Mouse (Mus musculus): ENCODE data around the gene Mdfi. TPM values are rescaled to one million over a fixed set of nuclear protein-coding genes. Genes with fewer than 3 reads are reported as not detected.

Gene Mdfi
- polyA plus RNA-seq, 1 experiment from 2014 or later = 32.0 TPM

DNA sequence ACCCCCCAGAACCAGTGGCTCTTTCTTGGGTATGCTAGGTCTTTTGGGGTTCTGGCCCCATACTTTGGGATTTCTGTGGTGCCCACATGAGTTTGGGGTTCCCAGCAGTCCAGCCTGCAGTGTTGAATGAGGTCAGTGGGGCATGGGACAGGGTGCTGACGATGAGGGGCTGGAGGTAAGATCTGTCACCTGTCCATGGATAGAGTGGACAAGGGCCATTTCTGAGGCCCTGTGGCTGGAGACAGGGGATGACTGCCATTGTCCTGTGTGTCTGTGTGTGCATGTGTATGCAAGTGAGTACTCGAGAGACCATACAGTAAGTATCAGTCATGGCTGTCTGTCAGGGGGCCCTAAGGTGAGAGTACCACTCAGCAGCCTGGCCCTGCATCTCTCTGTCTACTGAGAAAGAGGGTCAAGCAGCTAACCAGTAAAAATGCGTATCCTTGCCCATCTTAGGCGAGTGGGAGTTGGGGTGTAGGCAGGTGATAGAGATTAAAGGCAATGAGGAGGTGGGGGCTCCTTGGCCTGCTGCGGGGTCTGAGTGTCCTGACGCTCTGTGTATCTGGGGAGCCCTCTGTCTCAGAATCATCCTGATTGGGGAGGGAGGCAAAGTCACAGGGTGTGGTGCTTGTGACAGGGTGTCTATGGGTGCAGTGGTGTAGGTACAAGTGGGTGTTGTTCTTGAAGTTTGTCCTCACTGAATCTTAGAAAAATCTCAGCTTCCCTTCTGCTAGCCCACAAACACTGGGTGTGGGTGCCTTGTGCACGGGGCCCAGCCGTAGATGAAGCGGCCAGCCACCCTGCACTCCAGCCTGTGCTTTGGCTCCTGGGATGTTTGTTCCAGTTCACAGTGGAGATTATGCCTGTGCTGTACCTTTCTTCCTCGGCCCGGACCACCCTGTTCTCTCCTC, 64.8 kb downstream of the Mdfi start:
- H3K9me3 ChIP-seq (ENCODE audit: control insufficient read depth, low read depth, low read length) = peaks cover 6% of the 10 kb centered on the region; the same call in 1 of the 2 replicates
- no peaks in the 10 kb centered on the region for H3K27me3 ChIP-seq (ENCODE audit: control insufficient read depth, insufficient read depth, low read length)
- ATAC-seq (ENCODE audit: insufficient number of reproducible peaks, insufficient read depth, low FRiP score, low read depth) = no peak
- H3K4me3 ChIP-seq (ENCODE audit: low read depth, low read length) = no peak overlapping the region
- H3K9ac ChIP-seq (replicated peaks; ENCODE audit: low read depth, low read length) = no peak overlapping the region
- no peak overlapping the region for H3K27ac ChIP-seq (ENCODE audit: low read length)
- H3K4me1 ChIP-seq (ENCODE audit: control insufficient read depth, insufficient read depth, low read length) = no peaks in the 10 kb centered on the region
- H3K36me3 ChIP-seq (ENCODE audit: control insufficient read depth, insufficient read depth, low read length) = no peaks in the 10 kb centered on the region
- WGBS = 74% methylated on average over 11 of the region's 11 CpGs
- no peak overlapping the region for H3K4me2 ChIP-seq (replicated peaks; ENCODE audit: low read depth, low read length)

GRCm38 (mm10) chr17:47768707-47769276, 65.7 kb downstream of the Mdfi start:
- Histone ChIP-seq H3K9me3 (ENCODE audit: control insufficient read depth, low read depth, low read length) (peaks cover 6% of the 10 kb centered on the region; the same call in 1 of the 2 replicates), H3K9ac (replicated peaks; ENCODE audit: low read depth, low read length) (no peak overlapping the region), H3K27me3 (ENCODE audit: control insufficient read depth, insufficient read depth, low read length) (no peaks in the 10 kb centered on the region), H3K27ac (ENCODE audit: low read length) (no peak overlapping the region), H3K4me3 (ENCODE audit: low read depth, low read length) (no peak overlapping the region), H3K36me3 (ENCODE audit: control insufficient read depth, insufficient read depth, low read length) (no peaks in the 10 kb centered on the region), H3K4me1 (ENCODE audit: control insufficient read depth, insufficient read depth, low read length) (no peaks in the 10 kb centered on the region), H3K4me2 (replicated peaks; ENCODE audit: low read depth, low read length) (no peak overlapping the region)
- no peak for ATAC-seq (ENCODE audit: insufficient number of reproducible peaks, insufficient read depth, low FRiP score, low read depth)
- 52% methylated on average over 12 of the region's 12 CpGs for WGBS

- Histone ChIP-seq H3K4me2 (replicated peaks; ENCODE audit: low read depth, low read length) (no peak overlapping the region), H3K27ac (ENCODE audit: low read length) (no peak overlapping the region), H3K9ac (replicated peaks; ENCODE audit: low read depth, low read length) (no peak overlapping the region), H3K4me1 (ENCODE audit: control insufficient read depth, insufficient read depth, low read length) (peaks cover 9% of the 10 kb centered on the region), H3K4me3 (ENCODE audit: low read depth, low read length) (no peak overlapping the region), H3K36me3 (ENCODE audit: control insufficient read depth, insufficient read depth, low read length) (no peaks in the 10 kb centered on the region), H3K9me3 (ENCODE audit: control insufficient read depth, low read depth, low read length) (peaks cover 6% of the 10 kb centered on the region; the same call in 1 of the 2 replicates), H3K27me3 (ENCODE audit: control insufficient read depth, insufficient read depth, low read length) (no peaks in the 10 kb centered on the region)
- 53% methylated on average over 12 of the region's 17 CpGs for WGBS
- no peak for ATAC-seq (ENCODE audit: insufficient number of reproducible peaks, insufficient read depth, low FRiP score, low read depth)
Measured at GRCm38 (mm10) chr17:47767456-47768141, 66.9 kb downstream of the Mdfi start.

GRCm38 (mm10) chr17:47767081-47767455, 67.4 kb downstream of the Mdfi start:
- Histone ChIP-seq H3K4me3 (ENCODE audit: low read depth, low read length) (no peak overlapping the region), H3K9me3 (ENCODE audit: control insufficient read depth, low read depth, low read length) (peaks cover 3% of the 10 kb centered on the region; the same call in 1 of the 2 replicates), H3K4me2 (replicated peaks; ENCODE audit: low read depth, low read length) (no peak overlapping the region), H3K27ac (ENCODE audit: low read length) (no peak overlapping the region), H3K27me3 (ENCODE audit: control insufficient read depth, insufficient read depth, low read length) (no peaks in the 10 kb centered on the region), H3K4me1 (ENCODE audit: control insufficient read depth, insufficient read depth, low read length) (peaks cover 12% of the 10 kb centered on the region), H3K36me3 (ENCODE audit: control insufficient read depth, insufficient read depth, low read length) (no peaks in the 10 kb centered on the region), H3K9ac (replicated peaks; ENCODE audit: low read depth, low read length) (no peak overlapping the region)
- no peak for ATAC-seq (ENCODE audit: insufficient number of reproducible peaks, insufficient read depth, low FRiP score, low read depth)
- WGBS = 75% methylated on average over 2 of the region's 2 CpGs

DNA sequence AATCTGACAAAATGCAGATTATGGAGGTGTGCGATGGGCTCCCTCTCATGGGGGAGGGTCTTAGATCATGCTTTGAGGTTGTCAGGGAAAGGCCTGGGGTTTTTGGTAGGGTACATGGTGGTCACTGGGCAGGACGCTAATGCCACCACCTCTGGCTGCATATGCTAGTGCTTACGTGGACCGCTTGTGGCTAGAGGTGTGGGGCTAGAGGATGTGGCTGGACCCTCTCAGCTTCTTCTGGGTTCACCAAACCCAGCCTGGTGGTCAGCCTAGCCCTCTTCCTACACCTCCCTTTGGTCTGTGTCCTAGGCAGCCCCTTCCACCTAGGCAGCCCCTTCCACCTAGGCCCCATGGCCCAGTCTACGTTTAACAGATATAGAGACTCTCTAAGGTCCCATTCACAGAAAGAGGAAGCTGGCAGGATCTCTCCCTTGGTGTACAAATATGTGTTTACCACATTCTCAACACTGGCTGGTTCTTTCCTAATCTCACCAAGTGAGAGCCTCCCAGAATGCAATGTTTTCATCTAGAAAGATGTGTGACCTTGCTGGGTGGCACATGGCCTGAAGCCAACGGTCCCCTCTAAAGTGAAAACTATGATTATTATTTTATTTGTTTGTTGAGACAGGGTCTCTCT, 68.0 kb downstream of the Mdfi start:
- no peak overlapping the region for H3K4me3 ChIP-seq (ENCODE audit: low read depth, low read length)
- H3K9ac ChIP-seq (replicated peaks; ENCODE audit: low read depth, low read length) = no peak overlapping the region
- no peaks in the 10 kb centered on the region for H3K9me3 ChIP-seq (ENCODE audit: control insufficient read depth, low read depth, low read length)
- no peak overlapping the region for H3K27ac ChIP-seq (ENCODE audit: low read length)
- 84% methylated on average over 6 of the region's 6 CpGs for WGBS
- no peak for ATAC-seq (ENCODE audit: insufficient number of reproducible peaks, insufficient read depth, low FRiP score, low read depth)
- peaks cover 12% of the 10 kb centered on the region for H3K4me1 ChIP-seq (ENCODE audit: control insufficient read depth, insufficient read depth, low read length)
- no peaks in the 10 kb centered on the region for H3K27me3 ChIP-seq (ENCODE audit: control insufficient read depth, insufficient read depth, low read length)
- no peaks in the 10 kb centered on the region for H3K36me3 ChIP-seq (ENCODE audit: control insufficient read depth, insufficient read depth, low read length)
- H3K4me2 ChIP-seq (replicated peaks; ENCODE audit: low read depth, low read length) = no peak overlapping the region

- WGBS = 60% methylated on average over 4 of the region's 4 CpGs
- no peaks in the 10 kb centered on the region for H3K9me3 ChIP-seq (ENCODE audit: control insufficient read depth, low read depth, low read length)
- ATAC-seq (ENCODE audit: insufficient number of reproducible peaks, insufficient read depth, low FRiP score, low read depth) = no peak
Measured at GRCm38 (mm10) chr17:47765986-47766385, 68.5 kb downstream of the Mdfi start.

More at GRCm38 (mm10) chr17:47765986-47766385, 68.5 kb downstream of the Mdfi start:
- Histone ChIP-seq H3K27ac (ENCODE audit: low read length) (no peak overlapping the region), H3K4me1 (ENCODE audit: control insufficient read depth, insufficient read depth, low read length) (peaks cover 12% of the 10 kb centered on the region), H3K9ac (replicated peaks; ENCODE audit: low read depth, low read length) (no peak overlapping the region), H3K4me2 (replicated peaks; ENCODE audit: low read depth, low read length) (no peak overlapping the region), H3K36me3 (ENCODE audit: control insufficient read depth, insufficient read depth, low read length) (no peaks in the 10 kb centered on the region), H3K27me3 (ENCODE audit: control insufficient read depth, insufficient read depth, low read length) (no peaks in the 10 kb centered on the region), H3K4me3 (ENCODE audit: low read depth, low read length) (no peak overlapping the region)

Other genes with a start within 250 kb of the Mdfi start
- gene Bysl, start 223.2 kb downstream of the Mdfi start, polyA plus RNA-seq (2014; fragmentation: Nextera tagmentation; extraction: Ambion mirVana) = 22.1 and 22.3 TPM in 2 replicates
- 47.1 and 49.4 TPM in 2 replicates for gene Med20, start 223.1 kb downstream of the Mdfi start, polyA plus RNA-seq (2014; fragmentation: Nextera tagmentation; extraction: Ambion mirVana)
- gene Gm20517, start 223.1 kb downstream of the Mdfi start, polyA plus RNA-seq (2014; fragmentation: Nextera tagmentation; extraction: Ambion mirVana) = 1.5 and 2.8 TPM in 2 replicates
- 4.9 and 6.3 TPM in 2 replicates for gene Usp49, start 204.0 kb downstream of the Mdfi start, polyA plus RNA-seq (2014; fragmentation: Nextera tagmentation; extraction: Ambion mirVana)
- 416 and 439 TPM in 2 replicates for gene Tomm6, start 146.3 kb downstream of the Mdfi start, polyA plus RNA-seq (2014; fragmentation: Nextera tagmentation; extraction: Ambion mirVana)
- gene Frs3, start 145.7 kb downstream of the Mdfi start, polyA plus RNA-seq (2014; fragmentation: Nextera tagmentation; extraction: Ambion mirVana) = 4.2 and 5.2 TPM in 2 replicates
- gene Gm21981, start 140.2 kb downstream of the Mdfi start, polyA plus RNA-seq (2014; fragmentation: Nextera tagmentation; extraction: Ambion mirVana) = 0.98 and 1.2 TPM in 2 replicates
- 2.0 and 2.1 TPM in 2 replicates for gene Prickle4, start 140.0 kb downstream of the Mdfi start, polyA plus RNA-seq (2014; fragmentation: Nextera tagmentation; extraction: Ambion mirVana)
- gene Pgc, start 107.8 kb downstream of the Mdfi start, polyA plus RNA-seq (2014; fragmentation: Nextera tagmentation; extraction: Ambion mirVana) = 36.4 and 43.8 TPM in 2 replicates
- 5.1 and 6.0 TPM in 2 replicates for gene Tfeb, start 97.7 kb downstream of the Mdfi start, polyA plus RNA-seq (2014; fragmentation: Nextera tagmentation; extraction: Ambion mirVana)
- 41.8 and 43.3 TPM in 2 replicates for gene Foxp4, start 90.0 kb upstream of the Mdfi start, polyA plus RNA-seq (2014; fragmentation: Nextera tagmentation; extraction: Ambion mirVana)
- gene 1700122O11Rik, start 203.6 kb upstream of the Mdfi start, polyA plus RNA-seq (2014; fragmentation: Nextera tagmentation; extraction: Ambion mirVana) = not detected in 2 replicates